Mouse (Mus musculus) embryonic facial prominence, embryonic 12.5 days (tissue): ENCODE results near the gene Agap2. TPM values are rescaled to one million over a fixed set of nuclear protein-coding genes. Genes with fewer than 3 reads are reported as not detected.

Experiments used
- ATAC-seq: fragments of 200-750 bp; cut with Nextera tagmentation; 2 replicates; pipeline ENCODE4 v1.8.0; 2017; ENCODE audit not compliant: insufficient number of reproducible peaks, insufficient read depth, low FRiP score, low TSS enrichment
- H3K27ac ChIP-seq: fragments of 300-500 bp; sonication (generic); 2 replicates; pipeline ENCODE4 v1.5.1; 2016; ENCODE audit warnings: mild to moderate bottlenecking
- H3K27me3 ChIP-seq: fragments of 300-500 bp; sonication (generic); 2 replicates; pipeline ENCODE4 v1.6.1; 2016; ENCODE audit warnings: mild to moderate bottlenecking, moderate library complexity
- H3K36me3 ChIP-seq: fragments of 300-500 bp; sonication (generic); 2 replicates; pipeline ENCODE4 v1.6.1; 2016; ENCODE audit warnings: mild to moderate bottlenecking
- H3K4me1 ChIP-seq: fragments of 300-500 bp; sonication (generic); 2 replicates; pipeline ENCODE4 v1.6.1; 2016
- H3K4me2 ChIP-seq: fragments of 300-500 bp; sonication (generic); replicated peaks from 2 replicates; pipeline ENCODE4 v1.6.1; 2016; ENCODE audit warnings: mild to moderate bottlenecking, moderate library complexity
- H3K4me3 ChIP-seq: fragments of 300-500 bp; sonication (generic); 2 replicates; pipeline ENCODE4 v1.5.1; 2016; ENCODE audit warnings: mild to moderate bottlenecking
- H3K9ac ChIP-seq: fragments of 300-500 bp; sonication (generic); 2 replicates; pipeline ENCODE4 v1.6.1; 2016; ENCODE audit warnings: mild to moderate bottlenecking, moderate library complexity
- H3K9me3 ChIP-seq: fragments of 300-500 bp; sonication (generic); 2 replicates; pipeline ENCODE4 v1.6.1; 2016; ENCODE audit warnings: mild to moderate bottlenecking, moderate library complexity
- WGBS: fragments of 180-500 bp; shearing (Covaris S2); methylation state at CpG from one replicate; pipeline ENCODE4 v1.1.7; 2016; 5-methylcytosine and 5-hydroxymethylcytosine counted together
- polyA plus RNA-seq: library from polyadenylated mRNA; unstranded; fragments of >200 nt; fragmentation: Nextera tagmentation; extraction: Ambion mirVana; gene quantifications from 2 replicates; pipeline ENCODE4 v1.2.1, GENCODE M21; 2016

Gene Agap2
- polyA plus RNA-seq = 0.32 and 0.82 TPM in 2 replicates

- H3K9ac ChIP-seq = no peak within 1 kb of the TSS
- H3K27me3 ChIP-seq = peaks cover 50% of the 10 kb centered on the region
- peaks cover 23% of the 10 kb centered on the region; the same call in 1 of the 2 replicates for H3K4me1 ChIP-seq
- H3K4me2 ChIP-seq = no peak within 1 kb of the TSS
- H3K4me3 ChIP-seq = no peak within 1 kb of the TSS
- no peak for ATAC-seq
- no peak within 1 kb of the TSS for H3K27ac ChIP-seq
- no peaks in the 10 kb centered on the region for H3K36me3 ChIP-seq
- no peaks in the 10 kb centered on the region for H3K9me3 ChIP-seq
- 60% methylated on average over 9 of the region's 9 CpGs for WGBS
Measured at GRCm38 (mm10) chr10:127075080-127075479, at the start of gene Agap2. Agap2 (plus strand) TSS chr10:127075284.

GRCm38 (mm10) chr10:127030336-127031296 is 44.5 kb upstream of the Agap2 start, which contains the start of gene Tsfm:
Tsfm (minus strand) TSS chr10:127030840.
- no peaks in the 10 kb centered on the region for H3K27me3 ChIP-seq
- H3K27ac ChIP-seq = peak within 1 kb of the TSS; percentile 76
- H3K4me1 ChIP-seq = 0 out of 2 replicates have a peak, but pooled peaks cover 10% of the 10 kb centered on the region
- H3K9ac ChIP-seq = peak within 1 kb of the TSS; percentile 89
- H3K36me3 ChIP-seq = peaks cover 37% of the 10 kb centered on the region
- WGBS = 6% methylated on average over 56 of the region's 56 CpGs
- H3K9me3 ChIP-seq = no peaks in the 10 kb centered on the region
- H3K4me2 ChIP-seq = peak within 1 kb of the TSS; percentile 81
- peak within 1 kb of the TSS; percentile 82 for H3K4me3 ChIP-seq
- peak; percentile 80 for ATAC-seq

- no peak for ATAC-seq
- H3K27me3 ChIP-seq = no peaks in the 10 kb centered on the region
- H3K9ac ChIP-seq = no peak overlapping the region
- H3K27ac ChIP-seq = no peak overlapping the region
- H3K4me3 ChIP-seq = no peak overlapping the region
- H3K4me1 ChIP-seq = 0 out of 2 replicates have a peak, but pooled peaks cover 10% of the 10 kb centered on the region
- WGBS = 80% methylated on average over 8 of the region's 8 CpGs
- H3K4me2 ChIP-seq = no peak overlapping the region
- peaks cover 10% of the 10 kb centered on the region for H3K36me3 ChIP-seq
- H3K9me3 ChIP-seq = no peaks in the 10 kb centered on the region
Measured at GRCm38 (mm10) chr10:127033301-127033741, 41.8 kb upstream of the Agap2 start.

GRCm38 (mm10) chr10:127036273-127036672 is 38.8 kb upstream of the Agap2 start:
- no peak for ATAC-seq
- 80% methylated on average over 12 of the region's 12 CpGs for WGBS

GRCm38 (mm10) chr10:127037641-127038040 is 37.4 kb upstream of the Agap2 start:
- H3K36me3 ChIP-seq = no peaks in the 10 kb centered on the region
- H3K4me3 ChIP-seq = no peak overlapping the region
- H3K9me3 ChIP-seq = no peaks in the 10 kb centered on the region
- peaks cover 10% of the 10 kb centered on the region; the same call in 1 of the 2 replicates for H3K27me3 ChIP-seq
- H3K4me1 ChIP-seq = peaks cover 4% of the 10 kb centered on the region; the same call in 1 of the 2 replicates
- no peak for ATAC-seq
- H3K4me2 ChIP-seq = no peak overlapping the region
- 80% methylated on average over 12 of the region's 12 CpGs for WGBS
- no peak overlapping the region for H3K27ac ChIP-seq
- H3K9ac ChIP-seq = no peak overlapping the region

More at GRCm38 (mm10) chr10:127036273-127036672, 38.8 kb upstream of the Agap2 start:
- Histone ChIP-seq H3K27me3 (peaks cover 10% of the 10 kb centered on the region; the same call in 1 of the 2 replicates), H3K4me1 (no peaks in the 10 kb centered on the region), H3K4me2 (no peak overlapping the region), H3K4me3 (no peak overlapping the region), H3K36me3 (no peaks in the 10 kb centered on the region), H3K9me3 (no peaks in the 10 kb centered on the region), H3K9ac (no peak overlapping the region), H3K27ac (no peak overlapping the region)

GRCm38 (mm10) chr10:127040569-127041214 is 34.4 kb upstream of the Agap2 start:
- peaks cover 10% of the 10 kb centered on the region for H3K36me3 ChIP-seq
- peaks cover 9% of the 10 kb centered on the region; the same call in 1 of the 2 replicates for H3K4me1 ChIP-seq
- H3K27ac ChIP-seq = 0 out of 2 replicates have a peak overlapping the region, but pooled peaks have one; percentile 66
- WGBS = 2% methylated on average over 20 of the region's 20 CpGs
- no peak for ATAC-seq
- H3K9ac ChIP-seq = peak overlapping the region; percentile 68
- no peaks in the 10 kb centered on the region for H3K9me3 ChIP-seq
- peaks cover 10% of the 10 kb centered on the region; the same call in 1 of the 2 replicates for H3K27me3 ChIP-seq
- H3K4me3 ChIP-seq = peak overlapping the region; percentile 83
- peak overlapping the region; percentile 97 for H3K4me2 ChIP-seq

- ATAC-seq = peak; percentile 61
- H3K4me1 ChIP-seq = peaks cover 9% of the 10 kb centered on the region; the same call in 1 of the 2 replicates
- WGBS = under 1% methylated on average over 28 of the region's 28 CpGs
- H3K9ac ChIP-seq = peak within 1 kb of the TSS; percentile 68
- no peaks in the 10 kb centered on the region for H3K9me3 ChIP-seq
- H3K4me3 ChIP-seq = peak within 1 kb of the TSS; percentile 83
- H3K27ac ChIP-seq = peak within 1 kb of the TSS; percentile 80; the same call in 1 of the 2 replicates
- peaks cover 10% of the 10 kb centered on the region for H3K36me3 ChIP-seq
- H3K4me2 ChIP-seq = peak within 1 kb of the TSS; percentile 97
- H3K27me3 ChIP-seq = peaks cover 10% of the 10 kb centered on the region; the same call in 1 of the 2 replicates
Measured at GRCm38 (mm10) chr10:127041274-127041766, 33.8 kb upstream of the Agap2 start, which contains the start of the genes Mettl1 and Eef1akmt3. Mettl1 (plus strand) TSS chr10:127041414. Eef1akmt3 (minus strand) TSS chr10:127041513.

- peaks cover 10% of the 10 kb centered on the region; the same call in 1 of the 2 replicates for H3K27me3 ChIP-seq
- ATAC-seq = peak; percentile 79
- H3K4me3 ChIP-seq = peak overlapping the region; percentile 83
- H3K27ac ChIP-seq = peak overlapping the region; percentile 80; the same call in 1 of the 2 replicates
- H3K9me3 ChIP-seq = no peaks in the 10 kb centered on the region
- under 1% methylated on average over 44 of the region's 44 CpGs for WGBS
- H3K36me3 ChIP-seq = peaks cover 10% of the 10 kb centered on the region
- H3K4me2 ChIP-seq = peak overlapping the region; percentile 97
- H3K9ac ChIP-seq = peak overlapping the region; percentile 68
- H3K4me1 ChIP-seq = peaks cover 9% of the 10 kb centered on the region; the same call in 1 of the 2 replicates
Measured at GRCm38 (mm10) chr10:127041774-127042338, 33.2 kb upstream of the Agap2 start.

- Histone ChIP-seq H3K36me3 (peaks cover 10% of the 10 kb centered on the region), H3K4me3 (peak overlapping the region; percentile 83), H3K9ac (peak overlapping the region; percentile 68), H3K9me3 (no peaks in the 10 kb centered on the region), H3K27ac (no peak overlapping the region), H3K4me1 (peaks cover 9% of the 10 kb centered on the region; the same call in 1 of the 2 replicates), H3K4me2 (peak overlapping the region; percentile 97), H3K27me3 (peaks cover 16% of the 10 kb centered on the region)
- WGBS = 16% methylated on average over 5 of the region's 5 CpGs
- no peak for ATAC-seq
Measured at GRCm38 (mm10) chr10:127042468-127043115, 32.5 kb upstream of the Agap2 start.

- no peak overlapping the region for H3K4me3 ChIP-seq
- H3K27me3 ChIP-seq = peaks cover 22% of the 10 kb centered on the region
- peaks cover 9% of the 10 kb centered on the region; the same call in 1 of the 2 replicates for H3K4me1 ChIP-seq
- H3K27ac ChIP-seq = no peak overlapping the region
- no peak for ATAC-seq
- no peak overlapping the region for H3K4me2 ChIP-seq
- 81% methylated on average over 6 of the region's 6 CpGs for WGBS
- peaks cover 10% of the 10 kb centered on the region for H3K36me3 ChIP-seq
- H3K9me3 ChIP-seq = no peaks in the 10 kb centered on the region
- no peak overlapping the region for H3K9ac ChIP-seq
Measured at GRCm38 (mm10) chr10:127043187-127043586, 31.9 kb upstream of the Agap2 start.
